ENCODE assay signal across 8 mouse cellular contexts in genomic region chr17:28527184-28528042, GRCm38 (mm10). TPM values are rescaled to one million over a fixed set of nuclear protein-coding genes. Genes with fewer than 3 reads are reported as not detected.
DNase-seq lines count a peak whose midpoint lies in the region; ATAC-seq and TF ChIP-seq lines count a peak whose summit lies in the region.

No protein-coding gene starts in this region.

- H3K4me3 ChIP-seq in forebrain, postnatal 0 days (ENCODE audit: low read depth, low read length), result no peak overlapping the region
- no peak overlapping the region for H3K4me3 ChIP-seq in forebrain, embryonic 15.5 days
- H3K4me3 ChIP-seq in midbrain, embryonic 12.5 days, result no peak overlapping the region
- no peak overlapping the region for H3K4me3 ChIP-seq in midbrain, embryonic 10.5 days
- no peak overlapping the region for H3K4me3 ChIP-seq in kidney, postnatal 0 days (replicated peaks; ENCODE audit: low read depth, low read length)
- peak overlapping the region; percentile 18; the same call in 1 of the 2 replicates for H3K4me3 ChIP-seq in stomach, embryonic 15.5 days (replicated peaks)

- no peak for DNase-seq in forebrain, postnatal 0 days
- DNase-seq in midbrain, embryonic 10.5 days (ENCODE audit: low spot score), result no peak
- no peak for DNase-seq in kidney, postnatal 0 days (ENCODE audit: low spot score)
- DNase-seq in c-Kit-positive CD71-positive TER-119-positive erythroid progenitor cells, embryonic 14.5 days (ENCODE audit: low spot score), result no peak
- DNase-seq in cerebellum, adult 11-12 months, result no peak

- H3K9me3 ChIP-seq in forebrain, postnatal 0 days (ENCODE audit: low read length), result no peaks in the 10 kb centered on the region
- H3K9me3 ChIP-seq in forebrain, embryonic 15.5 days, result no peaks in the 10 kb centered on the region
- no peaks in the 10 kb centered on the region; the same call in 1 of the 2 replicates for H3K9me3 ChIP-seq in midbrain, embryonic 12.5 days
- no peaks in the 10 kb centered on the region for H3K9me3 ChIP-seq in midbrain, embryonic 10.5 days (replicated peaks)
- H3K9me3 ChIP-seq in kidney, postnatal 0 days (replicated peaks; ENCODE audit: low read length), result no peaks in the 10 kb centered on the region
- no peaks in the 10 kb centered on the region for H3K9me3 ChIP-seq in stomach, embryonic 15.5 days

- no peaks in the 10 kb centered on the region for H3K27me3 ChIP-seq in forebrain, postnatal 0 days (ENCODE audit: insufficient read depth, low read length)
- 0 out of 2 replicates have a peak, but pooled peaks cover 3% of the 10 kb centered on the region for H3K27me3 ChIP-seq in forebrain, embryonic 15.5 days
- H3K27me3 ChIP-seq in midbrain, embryonic 12.5 days, result peaks cover 49% of the 10 kb centered on the region
- peaks cover 57% of the 10 kb centered on the region for H3K27me3 ChIP-seq in midbrain, embryonic 10.5 days (ENCODE audit: low read depth, poor library complexity, severe bottlenecking)
- H3K27me3 ChIP-seq in kidney, postnatal 0 days (ENCODE audit: insufficient read depth, low read length), result no peaks in the 10 kb centered on the region
- H3K27me3 ChIP-seq in stomach, embryonic 15.5 days (replicated peaks), result no peaks in the 10 kb centered on the region

- WGBS in forebrain, postnatal 0 days, result 46% methylated on average over 12 of the region's 12 CpGs
- WGBS in forebrain, embryonic 15.5 days, result 52% methylated on average over 12 of the region's 12 CpGs
- WGBS in midbrain, embryonic 12.5 days, result 55% methylated on average over 12 of the region's 12 CpGs
- whole genome bisulfite sequencing in midbrain, embryonic 10.5 days, result 59% methylated on average over 12 of the region's 12 CpGs
- WGBS in kidney, postnatal 0 days, result 37% methylated on average over 12 of the region's 12 CpGs
- 32% methylated on average over 12 of the region's 12 CpGs for WGBS in stomach, embryonic 15.5 days

- no peak for ATAC-seq in forebrain, postnatal 0 days
- ATAC-seq in forebrain, embryonic 15.5 days (replicated peaks), result no peak
- ATAC-seq in midbrain, embryonic 12.5 days (ENCODE audit: low FRiP score, low read depth), result no peak
- ATAC-seq in kidney, postnatal 0 days (replicated peaks; ENCODE audit: low FRiP score, low read depth), result no peak
- no peak for ATAC-seq in stomach, embryonic 15.5 days (ENCODE audit: insufficient read depth, low FRiP score, low read depth)

- peak overlapping the region; percentile 28 for H3K4me2 ChIP-seq in forebrain, postnatal 0 days (ENCODE audit: low read depth)
- H3K4me2 ChIP-seq in forebrain, embryonic 15.5 days (replicated peaks), result no peak overlapping the region
- 0 out of 2 replicates have a peak overlapping the region, but pooled peaks have one; percentile 8 for H3K4me2 ChIP-seq in midbrain, embryonic 12.5 days (replicated peaks)
- H3K4me2 ChIP-seq in kidney, postnatal 0 days (ENCODE audit: low read length), result peak overlapping the region; percentile 32
- peak overlapping the region; percentile 37 for H3K4me2 ChIP-seq in stomach, embryonic 15.5 days

- no peak overlapping the region; the same call in 1 of the 2 replicates for H3K27ac ChIP-seq in forebrain, postnatal 0 days (ENCODE audit: low read depth, low read length)
- H3K27ac ChIP-seq in forebrain, embryonic 15.5 days (replicated peaks), result no peak overlapping the region
- no peak overlapping the region for H3K27ac ChIP-seq in midbrain, embryonic 12.5 days (replicated peaks)
- H3K27ac ChIP-seq in midbrain, embryonic 10.5 days (replicated peaks), result no peak overlapping the region
- H3K27ac ChIP-seq in kidney, postnatal 0 days, result no peak overlapping the region
- no peak overlapping the region for H3K27ac ChIP-seq in stomach, embryonic 15.5 days

- no peak for TF ChIP-seq CTCF in forebrain, postnatal 0 days (IDR thresholded peaks at IDR 0.05; ENCODE audit: low read depth)
- TF ChIP-seq CTCF in kidney, postnatal 0 days (IDR thresholded peaks at IDR 0.05; ENCODE audit: low read depth), result no peak

- H3K36me3 ChIP-seq in forebrain, postnatal 0 days (ENCODE audit: insufficient read depth), result no peaks in the 10 kb centered on the region
- no peaks in the 10 kb centered on the region for H3K36me3 ChIP-seq in forebrain, embryonic 15.5 days
- H3K36me3 ChIP-seq in midbrain, embryonic 12.5 days, result no peaks in the 10 kb centered on the region
- no peaks in the 10 kb centered on the region for H3K36me3 ChIP-seq in midbrain, embryonic 10.5 days
- H3K36me3 ChIP-seq in kidney, postnatal 0 days (ENCODE audit: insufficient read depth, low read length), result no peaks in the 10 kb centered on the region
- H3K36me3 ChIP-seq in stomach, embryonic 15.5 days, result no peaks in the 10 kb centered on the region

- no peak overlapping the region for H3K9ac ChIP-seq in forebrain, postnatal 0 days
- H3K9ac ChIP-seq in forebrain, embryonic 15.5 days (replicated peaks), result no peak overlapping the region
- H3K9ac ChIP-seq in midbrain, embryonic 12.5 days (replicated peaks), result no peak overlapping the region
- peak overlapping the region; percentile 27; the same call in 1 of the 2 replicates for H3K9ac ChIP-seq in kidney, postnatal 0 days (ENCODE audit: low read depth, low read length)
- H3K9ac ChIP-seq in stomach, embryonic 15.5 days, result no peak overlapping the region

- H3K4me1 ChIP-seq in forebrain, postnatal 0 days (ENCODE audit: insufficient read depth), result 0 out of 2 replicates have a peak, but pooled peaks cover 4% of the 10 kb centered on the region
- H3K4me1 ChIP-seq in forebrain, embryonic 15.5 days, result peaks cover 9% of the 10 kb centered on the region
- H3K4me1 ChIP-seq in midbrain, embryonic 12.5 days, result peaks cover 16% of the 10 kb centered on the region
- peaks cover 33% of the 10 kb centered on the region for H3K4me1 ChIP-seq in midbrain, embryonic 10.5 days
- 0 out of 2 replicates have a peak, but pooled peaks cover 14% of the 10 kb centered on the region for H3K4me1 ChIP-seq in kidney, postnatal 0 days (replicated peaks; ENCODE audit: insufficient read depth, low read length)
- peaks cover 23% of the 10 kb centered on the region for H3K4me1 ChIP-seq in stomach, embryonic 15.5 days

RNA-seq across cellular contexts. Expression of gene Armc12, which starts 3.2 kb away (rescaled TPM):
- total RNA-seq in forebrain, postnatal 0 days (2014; rRNA removed), result 0.15 TPM in 1 of 2 replicates, not detected in the other
- polyA plus RNA-seq in forebrain, postnatal 0 days (2015; fragmentation: Nextera tagmentation; extraction: Ambion mirVana), result not detected in 2 replicates
- polyA plus RNA-seq in forebrain, embryonic 15.5 days (2015; fragmentation: Nextera tagmentation; extraction: Ambion mirVana), result not detected in 2 replicates
- not detected in 2 replicates for polyA plus RNA-seq in midbrain, embryonic 12.5 days (2016; fragmentation: Nextera tagmentation; extraction: Ambion mirVana)
- not detected in 2 replicates for polyA plus RNA-seq in midbrain, embryonic 10.5 days (2016; fragmentation: Nextera tagmentation; extraction: Ambion mirVana)
- not detected in 2 replicates for polyA plus RNA-seq in kidney, postnatal 0 days (2015; fragmentation: Nextera tagmentation; extraction: Ambion mirVana)
- not detected in 2 replicates for polyA plus RNA-seq in stomach, embryonic 15.5 days (2015; fragmentation: Nextera tagmentation; extraction: Ambion mirVana)

RNA-seq across cellular contexts. Expression of gene Fkbp5, which starts 10.1 kb away (rescaled TPM):
- total RNA-seq in forebrain, postnatal 0 days (2014; rRNA removed), result 26.6 and 37.3 TPM in 2 replicates
- 18.3 and 21.1 TPM in 2 replicates for polyA plus RNA-seq in forebrain, postnatal 0 days (2015; fragmentation: Nextera tagmentation; extraction: Ambion mirVana)
- polyA plus RNA-seq in forebrain, embryonic 15.5 days (2015; fragmentation: Nextera tagmentation; extraction: Ambion mirVana), result 32.8 and 34.6 TPM in 2 replicates
- 32.7 and 38.2 TPM in 2 replicates for polyA plus RNA-seq in midbrain, embryonic 12.5 days (2016; fragmentation: Nextera tagmentation; extraction: Ambion mirVana)
- 28.9 and 31.9 TPM in 2 replicates for polyA plus RNA-seq in midbrain, embryonic 10.5 days (2016; fragmentation: Nextera tagmentation; extraction: Ambion mirVana)
- polyA plus RNA-seq in kidney, postnatal 0 days (2015; fragmentation: Nextera tagmentation; extraction: Ambion mirVana), result 16.2 and 20.4 TPM in 2 replicates
- polyA plus RNA-seq in stomach, embryonic 15.5 days (2015; fragmentation: Nextera tagmentation; extraction: Ambion mirVana), result 24.1 and 24.6 TPM in 2 replicates

RNA-seq across cellular contexts. Expression of gene Clpsl2, which starts 21.8 kb away (rescaled TPM):
- not detected in 2 replicates for total RNA-seq in forebrain, postnatal 0 days (2014; rRNA removed)
- polyA plus RNA-seq in forebrain, postnatal 0 days (2015; fragmentation: Nextera tagmentation; extraction: Ambion mirVana), result not detected in 2 replicates
- not detected in 2 replicates for polyA plus RNA-seq in forebrain, embryonic 15.5 days (2015; fragmentation: Nextera tagmentation; extraction: Ambion mirVana)
- not detected in 2 replicates for polyA plus RNA-seq in midbrain, embryonic 12.5 days (2016; fragmentation: Nextera tagmentation; extraction: Ambion mirVana)
- not detected in 2 replicates for polyA plus RNA-seq in midbrain, embryonic 10.5 days (2016; fragmentation: Nextera tagmentation; extraction: Ambion mirVana)
- not detected in 2 replicates for polyA plus RNA-seq in kidney, postnatal 0 days (2015; fragmentation: Nextera tagmentation; extraction: Ambion mirVana)
- polyA plus RNA-seq in stomach, embryonic 15.5 days (2015; fragmentation: Nextera tagmentation; extraction: Ambion mirVana), result not detected in 2 replicates

RNA-seq across cellular contexts. Expression of gene Clps, which starts 33.2 kb away (rescaled TPM):
- total RNA-seq in forebrain, postnatal 0 days (2014; rRNA removed), result not detected in 2 replicates
- polyA plus RNA-seq in forebrain, postnatal 0 days (2015; fragmentation: Nextera tagmentation; extraction: Ambion mirVana), result not detected in 2 replicates
- polyA plus RNA-seq in forebrain, embryonic 15.5 days (2015; fragmentation: Nextera tagmentation; extraction: Ambion mirVana), result not detected in 2 replicates
- polyA plus RNA-seq in midbrain, embryonic 12.5 days (2016; fragmentation: Nextera tagmentation; extraction: Ambion mirVana), result not detected in 2 replicates
- polyA plus RNA-seq in midbrain, embryonic 10.5 days (2016; fragmentation: Nextera tagmentation; extraction: Ambion mirVana), result not detected in 2 replicates
- not detected in 2 replicates for polyA plus RNA-seq in kidney, postnatal 0 days (2015; fragmentation: Nextera tagmentation; extraction: Ambion mirVana)
- polyA plus RNA-seq in stomach, embryonic 15.5 days (2015; fragmentation: Nextera tagmentation; extraction: Ambion mirVana), result 3,221 and 3,572 TPM in 2 replicates

RNA-seq across cellular contexts. Expression of gene Lhfpl5, which starts 48.0 kb away (rescaled TPM):
- total RNA-seq in forebrain, postnatal 0 days (2014; rRNA removed), result 10.6 and 11.9 TPM in 2 replicates
- polyA plus RNA-seq in forebrain, postnatal 0 days (2015; fragmentation: Nextera tagmentation; extraction: Ambion mirVana), result 11.4 and 13.2 TPM in 2 replicates
- 5.3 and 6.2 TPM in 2 replicates for polyA plus RNA-seq in forebrain, embryonic 15.5 days (2015; fragmentation: Nextera tagmentation; extraction: Ambion mirVana)
- 1.7 TPM in 2 replicates for polyA plus RNA-seq in midbrain, embryonic 12.5 days (2016; fragmentation: Nextera tagmentation; extraction: Ambion mirVana)
- polyA plus RNA-seq in midbrain, embryonic 10.5 days (2016; fragmentation: Nextera tagmentation; extraction: Ambion mirVana), result 1.2 and 1.5 TPM in 2 replicates
- polyA plus RNA-seq in kidney, postnatal 0 days (2015; fragmentation: Nextera tagmentation; extraction: Ambion mirVana), result 0.17 TPM in 1 of 2 replicates, not detected in the other
- polyA plus RNA-seq in stomach, embryonic 15.5 days (2015; fragmentation: Nextera tagmentation; extraction: Ambion mirVana), result 0.85 and 1.0 TPM in 2 replicates
